Mouse (Mus musculus) E14TG2a.4 (cell line): ENCODE data around the gene Rin1.

Experiments used
- CTCF ChIP-seq: conservative IDR thresholded peaks from 2 replicates; pipeline ENCODE4 v1.5.1; 2014; ENCODE audit warnings: low read length
- POU5F1 ChIP-seq: IDR thresholded peaks from 2 replicates; pipeline ENCODE4 v1.6.1; 2014; ENCODE audit warnings: low read length, borderline replicate concordance

DNA sequence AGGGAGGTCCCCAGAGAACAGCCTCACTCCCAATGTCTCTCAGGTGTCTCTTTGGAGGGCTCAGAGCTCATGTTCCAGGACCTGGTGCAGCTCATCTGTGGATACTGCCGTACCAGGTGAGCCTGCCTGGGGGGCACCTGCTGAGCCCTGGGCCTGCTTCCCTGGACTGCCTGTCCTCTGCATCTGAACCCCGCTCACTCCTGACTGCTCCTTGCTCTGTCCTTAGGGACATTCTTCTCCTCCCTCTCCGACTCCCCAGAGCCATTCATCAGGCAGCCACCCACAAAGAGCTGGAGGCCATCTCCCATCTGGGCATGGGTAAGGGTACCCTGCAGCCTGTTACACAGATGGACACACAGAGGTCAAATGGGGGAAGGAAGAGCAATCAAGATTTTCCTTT lies 1.2 kb downstream of the Rin1 start:
- TF ChIP-seq CTCF (no peak), POU5F1 (no peak)
